12 mouse cellular contexts compared by ENCODE assay signal in genomic region chr19:44640551-44640950, GRCm38 (mm10).
DNase-seq lines count a peak whose midpoint lies in the region; ATAC-seq and TF ChIP-seq lines count a peak whose summit lies in the region.
"Had no signal": no experiment of that assay in that cellular context is flagged by ENCODE, and none has a peak within 500 bp of the region (broad histone marks: within the 10 kb centered on the region; RNA-seq: fewer than 3 reads in every experiment).

No protein-coding gene starts in this region.

- 0% methylated on average over 1 of the region's 1 CpGs for WGBS in lung, embryonic 14.5 days
- whole genome bisulfite sequencing in lung, postnatal 0 days, result 0% methylated on average over 1 of the region's 1 CpGs
- 0% methylated on average over 1 of the region's 1 CpGs for WGBS in forebrain, embryonic 15.5 days
- WGBS in limb, embryonic 12.5 days, result 0% methylated on average over 1 of the region's 1 CpGs
- 0% methylated on average over 1 of the region's 1 CpGs for WGBS in neural tube, embryonic 14.5 days

- H3K9me3 ChIP-seq in lung, embryonic 14.5 days (ENCODE audit: low read depth, low read length), result no peaks in the 10 kb centered on the region
- H3K9me3 ChIP-seq in lung, postnatal 0 days (ENCODE audit: low read length), result no peaks in the 10 kb centered on the region
- H3K9me3 ChIP-seq in forebrain, embryonic 15.5 days, result no peaks in the 10 kb centered on the region
- H3K9me3 ChIP-seq in limb, embryonic 12.5 days, result no peaks in the 10 kb centered on the region
- H3K9me3 ChIP-seq in neural tube, embryonic 14.5 days (ENCODE audit: control insufficient read depth, low read length), result no peaks in the 10 kb centered on the region
- H3K9me3 ChIP-seq: G1E had no signal

- no peak for ATAC-seq in lung, embryonic 14.5 days (ENCODE audit: insufficient read depth)
- no peak for ATAC-seq in lung, postnatal 0 days
- no peak for ATAC-seq in forebrain, embryonic 15.5 days (replicated peaks)
- ATAC-seq in limb, embryonic 12.5 days (ENCODE audit: insufficient number of reproducible peaks, insufficient read depth, low FRiP score, low TSS enrichment, low read depth), result no peak
- ATAC-seq in neural tube, embryonic 14.5 days (ENCODE audit: low read depth), result peak; percentile 26; the same call in 1 of the 2 replicates

- TF ChIP-seq EP300 in lung, postnatal 0 days (IDR thresholded peaks at IDR 0.05), result no peak

- no peak overlapping the region for H3K9ac ChIP-seq in lung, embryonic 14.5 days
- H3K9ac ChIP-seq in lung, postnatal 0 days (replicated peaks; ENCODE audit: low read depth), result no peak overlapping the region
- H3K9ac ChIP-seq in forebrain, embryonic 15.5 days (replicated peaks), result 0 out of 2 replicates have a peak overlapping the region, but pooled peaks have one; percentile 6
- peak overlapping the region; percentile 52; the same call in 1 of the 2 replicates for H3K9ac ChIP-seq in limb, embryonic 12.5 days (replicated peaks)
- 0 out of 2 replicates have a peak overlapping the region, but pooled peaks have one; percentile 7 for H3K9ac ChIP-seq in neural tube, embryonic 14.5 days (replicated peaks; ENCODE audit: low read depth, low read length)

- intact Hi-C loops in left cerebral cortex, postnatal 36 days (cut with DNase I), result no loop called here

- DNase-seq in lung, embryonic 14.5 days, result no peak
- DNase-seq in lung, postnatal 0 days (ENCODE audit: low spot score), result no peak
- no peak for DNase-seq in urinary bladder, adult 18-20 months (ENCODE audit: low spot score in 2 of 2)
- no peak for DNase-seq in left cerebral cortex, postnatal 36 days (ENCODE audit: low spot score in 2 of 2)
- DNase-seq in c-Kit-positive CD71-positive TER-119-positive erythroid progenitor cells, embryonic 14.5 days (ENCODE audit: low spot score), result no peak
- DNase-seq: adrenal gland, adult 8-10 months; cerebellum, adult 11-12 months; spleen, adult 18-20 months had no signal

- H3K4me2 ChIP-seq in lung, embryonic 14.5 days, result peak overlapping the region; percentile 59
- no peak overlapping the region for H3K4me2 ChIP-seq in lung, postnatal 0 days (replicated peaks; ENCODE audit: low read depth, low read length)
- peak overlapping the region; percentile 48 for H3K4me2 ChIP-seq in forebrain, embryonic 15.5 days (replicated peaks)
- H3K4me2 ChIP-seq in limb, embryonic 12.5 days, result peak overlapping the region; percentile 69
- H3K4me2 ChIP-seq in neural tube, embryonic 14.5 days (ENCODE audit: low read depth, low read length), result peak overlapping the region; percentile 52

- H3K4me3 ChIP-seq in lung, embryonic 14.5 days (ENCODE audit: low read depth, low read length), result peak overlapping the region; percentile 23; the same call in 1 of the 2 replicates
- no peak overlapping the region for H3K4me3 ChIP-seq in lung, postnatal 0 days (ENCODE audit: low read depth, low read length)
- peak overlapping the region; percentile 33 for H3K4me3 ChIP-seq in forebrain, embryonic 15.5 days
- peak overlapping the region; percentile 34 for H3K4me3 ChIP-seq in limb, embryonic 12.5 days (replicated peaks)
- H3K4me3 ChIP-seq in neural tube, embryonic 14.5 days (ENCODE audit: low read depth, low read length), result no peak overlapping the region

- no peak for TF ChIP-seq CTCF in lung, embryonic 14.5 days (IDR thresholded peaks at IDR 0.05; ENCODE audit: low read depth)
- TF ChIP-seq CTCF in lung, postnatal 0 days (IDR thresholded peaks at IDR 0.05), result no peak

- H3K4me1 ChIP-seq in lung, embryonic 14.5 days (ENCODE audit: insufficient read depth), result no peaks in the 10 kb centered on the region
- no peaks in the 10 kb centered on the region for H3K4me1 ChIP-seq in lung, postnatal 0 days (ENCODE audit: insufficient read depth, low read depth, low read length)
- H3K4me1 ChIP-seq in forebrain, embryonic 15.5 days, result peaks cover 10% of the 10 kb centered on the region
- peaks cover 20% of the 10 kb centered on the region for H3K4me1 ChIP-seq in limb, embryonic 12.5 days (replicated peaks)
- peaks cover 14% of the 10 kb centered on the region; the same call in 1 of the 2 replicates for H3K4me1 ChIP-seq in neural tube, embryonic 14.5 days (ENCODE audit: control insufficient read depth, insufficient read depth, low read length)

- H3K27ac ChIP-seq in lung, embryonic 14.5 days (ENCODE audit: low read depth), result no peak overlapping the region
- H3K27ac ChIP-seq in lung, postnatal 0 days (ENCODE audit: low read length), result no peak overlapping the region
- H3K27ac ChIP-seq in forebrain, embryonic 15.5 days (replicated peaks), result no peak overlapping the region
- H3K27ac ChIP-seq in limb, embryonic 12.5 days, result no peak overlapping the region
- H3K27ac ChIP-seq in neural tube, embryonic 14.5 days (ENCODE audit: low read depth, low read length), result peak overlapping the region; percentile 75

- H3K27me3 ChIP-seq in lung, embryonic 14.5 days (ENCODE audit: insufficient read depth, low read length), result peaks cover 35% of the 10 kb centered on the region
- 0 out of 2 replicates have a peak, but pooled peaks cover 6% of the 10 kb centered on the region for H3K27me3 ChIP-seq in lung, postnatal 0 days (replicated peaks; ENCODE audit: insufficient read depth, low read length)
- peaks cover 37% of the 10 kb centered on the region for H3K27me3 ChIP-seq in forebrain, embryonic 15.5 days
- peaks cover 91% of the 10 kb centered on the region for H3K27me3 ChIP-seq in limb, embryonic 12.5 days
- H3K27me3 ChIP-seq in neural tube, embryonic 14.5 days (ENCODE audit: control insufficient read depth, insufficient read depth, low read length), result no peaks in the 10 kb centered on the region

- no peaks in the 10 kb centered on the region for H3K36me3 ChIP-seq in lung, embryonic 14.5 days (ENCODE audit: insufficient read depth)
- no peaks in the 10 kb centered on the region for H3K36me3 ChIP-seq in lung, postnatal 0 days (ENCODE audit: insufficient read depth, low read length)
- no peaks in the 10 kb centered on the region for H3K36me3 ChIP-seq in forebrain, embryonic 15.5 days
- no peaks in the 10 kb centered on the region for H3K36me3 ChIP-seq in limb, embryonic 12.5 days
- H3K36me3 ChIP-seq in neural tube, embryonic 14.5 days (ENCODE audit: control insufficient read depth, insufficient read depth, low read length), result no peaks in the 10 kb centered on the region
- H3K36me3 ChIP-seq: G1E had no signal

Comparison
In these comparisons a context has a peak if more than half of its experiments do, and no peak if none do; other contexts are left out.
1. H3K4me3 ChIP-seq: peak in lung, embryonic 14.5 days (single experiment), forebrain, embryonic 15.5 days (single experiment) and limb, embryonic 12.5 days (single experiment); none in lung, postnatal 0 days (single experiment) and neural tube, embryonic 14.5 days (single experiment).
2. H3K9ac ChIP-seq: peak in forebrain, embryonic 15.5 days (single experiment), limb, embryonic 12.5 days (single experiment) and neural tube, embryonic 14.5 days (single experiment); none in lung, embryonic 14.5 days (single experiment) and lung, postnatal 0 days (single experiment).